Mouse (Mus musculus): ENCODE measurements at regions not wholly inside any gene's neighbourhood (a gene's known extent, or its start where the extent isn't known, plus 50 kb on each side); places are given as distances from the start of the nearest gene placed in this dataset.

GRCm38 (mm10) chr4:150758467-150759237, 95.1 kb upstream of the Errfi1 start:
- no peak for TF ChIP-seq CTCF (IDR thresholded peaks at IDR 0.05; ENCODE audit: low read depth, low read length)
- no peak for TF ChIP-seq TAL1 (conservative IDR thresholded peaks at IDR 0.05; ENCODE audit: low read depth, low read length)
- no peak for TF ChIP-seq GATA1 (IDR thresholded peaks at IDR 0.05; ENCODE audit: borderline replicate concordance, low read length)
